In genomic region chr10:80116563-80116926, GRCm38 (mm10) we compare ENCODE assay signal across 8 mouse cellular contexts. TPM values are rescaled to one million over a fixed set of nuclear protein-coding genes. Genes with fewer than 3 reads are reported as not detected.
DNase-seq lines count a peak whose midpoint lies in the region; ATAC-seq and TF ChIP-seq lines count a peak whose summit lies in the region.

No protein-coding gene starts in this region.

- peak overlapping the region; percentile 59 for H3K27ac ChIP-seq in kidney, adult 2 months (ENCODE audit: insufficient read depth, low read depth, low read length)
- H3K27ac ChIP-seq in forebrain, postnatal 0 days (ENCODE audit: low read depth, low read length), result no peak overlapping the region
- peak overlapping the region; percentile 92 for H3K27ac ChIP-seq in liver, adult 2 months (replicated peaks; ENCODE audit: insufficient read depth, low read depth, low read length)
- peak overlapping the region; percentile 17; the same call in 1 of the 2 replicates for H3K27ac ChIP-seq in small intestine, adult 2 months (ENCODE audit: insufficient read depth, low read depth, low read length)

- no peak for TF ChIP-seq CTCF in kidney, adult 2 months (conservative IDR thresholded peaks at IDR 0.05; ENCODE audit: insufficient read depth, insufficient read length, low read depth, low read length)
- TF ChIP-seq CTCF in forebrain, postnatal 0 days (IDR thresholded peaks at IDR 0.05; ENCODE audit: low read depth), result no peak
- no peak for TF ChIP-seq CTCF in liver, adult 2 months (IDR thresholded peaks at IDR 0.05; ENCODE audit: low read depth, low read length)
- TF ChIP-seq CTCF in small intestine, adult 2 months (IDR thresholded peaks at IDR 0.05; ENCODE audit: extremely low read depth, insufficient read length, insufficient replicate concordance, low read depth, low read length), result no peak

- under 1% methylated on average over 27 of the region's 27 CpGs for WGBS in kidney, adult 2 months
- under 1% methylated on average over 27 of the region's 27 CpGs for WGBS in forebrain, postnatal 0 days
- WGBS in liver, adult 2 months, result 0% methylated on average over 27 of the region's 27 CpGs
- WGBS in small intestine, adult 2 months, result under 1% methylated on average over 27 of the region's 27 CpGs

- no peaks in the 10 kb centered on the region for H3K9me3 ChIP-seq in forebrain, postnatal 0 days (ENCODE audit: low read length)

- H3K36me3 ChIP-seq in kidney, adult 2 months (ENCODE audit: control insufficient read depth, insufficient read depth, low read length), result no peaks in the 10 kb centered on the region
- peaks cover 8% of the 10 kb centered on the region; the same call in 1 of the 2 replicates for H3K36me3 ChIP-seq in forebrain, postnatal 0 days (ENCODE audit: insufficient read depth)
- no peaks in the 10 kb centered on the region for H3K36me3 ChIP-seq in liver, adult 2 months (ENCODE audit: control insufficient read depth, insufficient read depth, low read length)
- peaks cover 12% of the 10 kb centered on the region for H3K36me3 ChIP-seq in small intestine, adult 2 months (ENCODE audit: control insufficient read depth, insufficient read depth, low read length)

- DNase-seq in kidney, adult 2 months, result no peak
- DNase-seq in kidney, adult 18-20 months, result no peak
- peak; percentile 30 for DNase-seq in T-cell, adult 2 months (ENCODE audit: low spot score)
- no peak for DNase-seq in forebrain, postnatal 0 days
- DNase-seq in liver, adult 2 months (ENCODE audit: extremely low read depth, low read depth, low spot score), result no peak
- no peak for DNase-seq in frontal cortex, postnatal 14 days (ENCODE audit: low spot score in 2 of 2)

- no peaks in the 10 kb centered on the region for H3K27me3 ChIP-seq in kidney, adult 2 months (replicated peaks; ENCODE audit: control insufficient read depth, insufficient read depth, low read length)
- H3K27me3 ChIP-seq in forebrain, postnatal 0 days (ENCODE audit: insufficient read depth, low read length), result no peaks in the 10 kb centered on the region
- H3K27me3 ChIP-seq in liver, adult 2 months (ENCODE audit: control insufficient read depth, insufficient read depth, low read length), result no peaks in the 10 kb centered on the region
- no peaks in the 10 kb centered on the region for H3K27me3 ChIP-seq in small intestine, adult 2 months (ENCODE audit: control insufficient read depth, insufficient read depth, low read length)

- peaks cover 9% of the 10 kb centered on the region; the same call in 1 of the 2 replicates for H3K4me1 ChIP-seq in kidney, adult 2 months (ENCODE audit: control insufficient read depth, insufficient read depth, low read length)
- H3K4me1 ChIP-seq in forebrain, postnatal 0 days (ENCODE audit: insufficient read depth), result peaks cover 17% of the 10 kb centered on the region
- H3K4me1 ChIP-seq in liver, adult 2 months (ENCODE audit: control insufficient read depth, insufficient read depth, low read length), result peaks cover 21% of the 10 kb centered on the region
- H3K4me1 ChIP-seq in small intestine, adult 2 months (ENCODE audit: control insufficient read depth, insufficient read depth, insufficient read length, low read length), result peaks cover 20% of the 10 kb centered on the region

- H3K4me2 ChIP-seq in forebrain, postnatal 0 days (ENCODE audit: low read depth), result peak overlapping the region; percentile 74

- H3K79me2 ChIP-seq in liver, adult 2 months (ENCODE audit: control insufficient read depth, insufficient read depth, low read length), result peaks cover 47% of the 10 kb centered on the region

- H3K4me3 ChIP-seq in kidney, adult 2 months (ENCODE audit: insufficient read depth, low read depth, low read length), result peak overlapping the region; percentile 86
- peak overlapping the region; percentile 92 for H3K4me3 ChIP-seq in forebrain, postnatal 0 days (ENCODE audit: low read depth, low read length)
- peak overlapping the region; percentile 73 for H3K4me3 ChIP-seq in liver, adult 2 months (ENCODE audit: insufficient read depth, low read depth, low read length)
- peak overlapping the region; percentile 87 for H3K4me3 ChIP-seq in small intestine, adult 2 months (ENCODE audit: low read depth, low read length)

- no peak for TF ChIP-seq POLR2A in kidney, adult 2 months (IDR thresholded peaks at IDR 0.05; ENCODE audit: low read depth, low read length)
- TF ChIP-seq POLR2A in liver, adult 2 months (IDR thresholded peaks at IDR 0.05; ENCODE audit: extremely low read depth, insufficient read depth, low read length), result no peak
- no peak for TF ChIP-seq POLR2A in small intestine, adult 2 months (IDR thresholded peaks at IDR 0.05; ENCODE audit: low read depth, low read length)

- H3K9ac ChIP-seq in forebrain, postnatal 0 days, result peak overlapping the region; percentile 74
- peak overlapping the region; percentile 95 for H3K9ac ChIP-seq in liver, adult 2 months (ENCODE audit: low read depth, low read length)

- no peak for ATAC-seq in forebrain, postnatal 0 days
- ATAC-seq in megakaryocyte progenitor cell, adult 5-6 weeks (replicated peaks; ENCODE audit: poor library complexity), result no peak

RNA-seq across cellular contexts. Expression of gene Stk11, which starts 0.9 kb away (rescaled TPM):
- 114 and 117 TPM in 2 replicates for polyA plus RNA-seq in kidney, adult 2 months (2012; rRNA removed)
- 77.2 and 77.8 TPM in 2 replicates for total RNA-seq in forebrain, postnatal 0 days (2014; rRNA removed)
- polyA plus RNA-seq in forebrain, postnatal 0 days (2015; fragmentation: Nextera tagmentation; extraction: Ambion mirVana), result 13.6 and 14.8 TPM in 2 replicates
- total RNA-seq in liver, adult 2 months (2014; rRNA removed), result 71.5 and 75.0 TPM in 2 replicates
- polyA plus RNA-seq in liver, adult 2 months (2012; rRNA removed), result 96.8 and 110 TPM in 2 replicates
- 77.5 and 124 TPM in 2 replicates for polyA plus RNA-seq in small intestine, adult 2 months (2012; rRNA removed)
- 71.7 and 81.1 TPM in 2 replicates for total RNA-seq in megakaryocyte progenitor cell, adult 5-6 weeks (2015)
- total RNA-seq in megakaryocyte progenitor cell, adult 5-6 weeks (2017), result 159 and 172 TPM in 2 replicates

RNA-seq across cellular contexts. Expression of gene Sbno2, which starts 11.2 kb away (rescaled TPM):
- 27.7 and 30.8 TPM in 2 replicates for polyA plus RNA-seq in kidney, adult 2 months (2012; rRNA removed)
- 19.2 and 24.2 TPM in 2 replicates for total RNA-seq in forebrain, postnatal 0 days (2014; rRNA removed)
- polyA plus RNA-seq in forebrain, postnatal 0 days (2015; fragmentation: Nextera tagmentation; extraction: Ambion mirVana), result 4.6 and 6.8 TPM in 2 replicates
- 8.9 and 11.8 TPM in 2 replicates for total RNA-seq in liver, adult 2 months (2014; rRNA removed)
- polyA plus RNA-seq in liver, adult 2 months (2012; rRNA removed), result 19.2 and 25.9 TPM in 2 replicates
- polyA plus RNA-seq in small intestine, adult 2 months (2012; rRNA removed), result 61.2 and 126 TPM in 2 replicates
- 16.9 and 19.5 TPM in 2 replicates for total RNA-seq in megakaryocyte progenitor cell, adult 5-6 weeks (2015)
- 19.1 and 24.0 TPM in 2 replicates for total RNA-seq in megakaryocyte progenitor cell, adult 5-6 weeks (2017)

RNA-seq across cellular contexts. Expression of gene Atp5d, which starts 21.9 kb away (rescaled TPM):
- polyA plus RNA-seq in kidney, adult 2 months (2012; rRNA removed), result 1,948 and 2,036 TPM in 2 replicates
- 154 and 193 TPM in 2 replicates for total RNA-seq in forebrain, postnatal 0 days (2014; rRNA removed)
- polyA plus RNA-seq in forebrain, postnatal 0 days (2015; fragmentation: Nextera tagmentation; extraction: Ambion mirVana), result 633 and 650 TPM in 2 replicates
- 144 and 218 TPM in 2 replicates for total RNA-seq in liver, adult 2 months (2014; rRNA removed)
- 1,387 and 1,558 TPM in 2 replicates for polyA plus RNA-seq in liver, adult 2 months (2012; rRNA removed)
- polyA plus RNA-seq in small intestine, adult 2 months (2012; rRNA removed), result 2,309 and 4,813 TPM in 2 replicates
- 187 and 199 TPM in 2 replicates for total RNA-seq in megakaryocyte progenitor cell, adult 5-6 weeks (2015)
- total RNA-seq in megakaryocyte progenitor cell, adult 5-6 weeks (2017), result 37.6 and 39.3 TPM in 2 replicates

RNA-seq across cellular contexts. Expression of gene Cbarp, which starts 24.1 kb away (rescaled TPM):
- 8.1 and 8.7 TPM in 2 replicates for polyA plus RNA-seq in kidney, adult 2 months (2012; rRNA removed)
- 114 and 151 TPM in 2 replicates for total RNA-seq in forebrain, postnatal 0 days (2014; rRNA removed)
- 57.5 and 68.2 TPM in 2 replicates for polyA plus RNA-seq in forebrain, postnatal 0 days (2015; fragmentation: Nextera tagmentation; extraction: Ambion mirVana)
- total RNA-seq in liver, adult 2 months (2014; rRNA removed), result 0.47 and 0.55 TPM in 2 replicates
- polyA plus RNA-seq in liver, adult 2 months (2012; rRNA removed), result 1.2 TPM in 2 replicates
- polyA plus RNA-seq in small intestine, adult 2 months (2012; rRNA removed), result 3.7 and 6.6 TPM in 2 replicates
- 3.8 and 4.8 TPM in 2 replicates for total RNA-seq in megakaryocyte progenitor cell, adult 5-6 weeks (2015)
- 2.0 and 2.2 TPM in 2 replicates for total RNA-seq in megakaryocyte progenitor cell, adult 5-6 weeks (2017)

RNA-seq across cellular contexts. Expression of gene Midn, which starts 31.5 kb away (rescaled TPM):
- polyA plus RNA-seq in kidney, adult 2 months (2012; rRNA removed), result 65.6 and 67.0 TPM in 2 replicates
- 91.5 and 120 TPM in 2 replicates for total RNA-seq in forebrain, postnatal 0 days (2014; rRNA removed)
- polyA plus RNA-seq in forebrain, postnatal 0 days (2015; fragmentation: Nextera tagmentation; extraction: Ambion mirVana), result 19.3 and 21.3 TPM in 2 replicates
- 6.9 and 11.6 TPM in 2 replicates for total RNA-seq in liver, adult 2 months (2014; rRNA removed)
- polyA plus RNA-seq in liver, adult 2 months (2012; rRNA removed), result 27.4 and 38.8 TPM in 2 replicates
- 151 and 372 TPM in 2 replicates for polyA plus RNA-seq in small intestine, adult 2 months (2012; rRNA removed)
- 21.4 and 22.2 TPM in 2 replicates for total RNA-seq in megakaryocyte progenitor cell, adult 5-6 weeks (2015)
- 12.7 and 17.9 TPM in 2 replicates for total RNA-seq in megakaryocyte progenitor cell, adult 5-6 weeks (2017)
